In the genomic region with DNA sequence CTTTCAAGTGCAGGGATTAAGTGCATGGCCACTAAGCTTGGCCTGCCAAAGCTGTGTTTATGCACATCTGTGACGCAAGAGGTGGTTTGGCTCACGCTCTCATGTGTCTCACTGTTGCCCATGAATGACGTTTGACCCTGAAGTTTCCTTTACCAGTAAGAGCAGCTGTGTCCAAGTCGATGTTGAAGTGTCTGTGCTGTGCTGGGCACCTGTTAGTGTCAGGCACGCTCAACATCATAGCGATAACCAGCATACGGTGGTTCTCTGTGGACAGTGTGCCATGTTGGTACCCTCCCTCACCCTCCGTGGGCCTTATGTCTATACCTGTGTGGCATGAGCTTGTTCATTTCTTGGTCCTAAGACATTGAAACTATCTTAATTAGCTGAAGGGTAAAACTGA, we compare ENCODE assay signal across 18 mouse cellular contexts.
"Had no signal": no experiment of that assay in that cellular context is flagged by ENCODE, and none has a peak within 500 bp of the region (broad histone marks: within the 10 kb centered on the region; RNA-seq: fewer than 3 reads in every experiment).

No protein-coding gene starts in this region.

- H3K27me3 ChIP-seq: intestine, embryonic 15.5 days; limb, embryonic 12.5 days; limb, embryonic 15.5 days; liver, embryonic 13.5 days; midbrain, embryonic 12.5 days; midbrain, embryonic 15.5 days; stomach, embryonic 15.5 days had no signal

- H3K9me3 ChIP-seq: intestine, embryonic 15.5 days; limb, embryonic 12.5 days; limb, embryonic 15.5 days; liver, embryonic 13.5 days; midbrain, embryonic 12.5 days; midbrain, embryonic 15.5 days; stomach, embryonic 15.5 days had no signal

- H3K4me2 ChIP-seq: intestine, embryonic 15.5 days; limb, embryonic 12.5 days; limb, embryonic 15.5 days; liver, embryonic 13.5 days; midbrain, embryonic 12.5 days; midbrain, embryonic 15.5 days; stomach, embryonic 15.5 days had no signal

- DNase-seq: kidney, adult 11 months; kidney, adult 9 months; left cerebral cortex, postnatal 4 days; liver, embryonic 13.5 days; lung, adult 2 months; lung, postnatal 14 days; right cerebral cortex, adult 18-20 months; right cerebral cortex, postnatal 25 days; spleen, adult 18-20 months; thymus, postnatal 25 days had no signal

- H3K27ac ChIP-seq: intestine, embryonic 15.5 days; kidney, postnatal 0 days; limb, embryonic 12.5 days; limb, embryonic 15.5 days; liver, embryonic 13.5 days; macrophage; midbrain, embryonic 12.5 days; midbrain, embryonic 15.5 days; stomach, embryonic 15.5 days had no signal

- H3K9ac ChIP-seq: intestine, embryonic 15.5 days; limb, embryonic 12.5 days; limb, embryonic 15.5 days; liver, embryonic 13.5 days; midbrain, embryonic 12.5 days; midbrain, embryonic 15.5 days; stomach, embryonic 15.5 days had no signal

- ATAC-seq: intestine, embryonic 15.5 days; midbrain, embryonic 15.5 days had no signal

- H3K4me3 ChIP-seq: intestine, embryonic 15.5 days; limb, embryonic 12.5 days; limb, embryonic 15.5 days; liver, embryonic 13.5 days; midbrain, embryonic 12.5 days; midbrain, embryonic 15.5 days; stomach, embryonic 15.5 days had no signal

- H3K4me1 ChIP-seq: intestine, embryonic 15.5 days; limb, embryonic 12.5 days; liver, embryonic 13.5 days; midbrain, embryonic 15.5 days; stomach, embryonic 15.5 days had no signal
